Mouse (Mus musculus) limb, embryonic 13.5 days (tissue): ENCODE measurements around the gene Hdac9. TPM values are rescaled to one million over a fixed set of nuclear protein-coding genes. Genes with fewer than 3 reads are reported as not detected.

ENCODE experiments used
- ATAC-seq: fragments of 200-750 bp; cut with Nextera tagmentation; 2 replicates; pipeline ENCODE4 v1.8.0; 2017; ENCODE audit warnings: low read depth, moderate number of reproducible peaks, moderate TSS enrichment; ENCODE audit not compliant: low FRiP score
- H3K27ac ChIP-seq: fragments of 300-500 bp; sonication (generic); 2 replicates; pipeline ENCODE4 v1.5.1; 2015; ENCODE audit warnings: inconsistent platforms, mild to moderate bottlenecking, moderate library complexity
- H3K27me3 ChIP-seq: fragments of 300-500 bp; sonication (generic); 2 replicates; pipeline ENCODE4 v1.6.1; 2015; ENCODE audit warnings: mild to moderate bottlenecking, inconsistent platforms
- H3K36me3 ChIP-seq: fragments of 300-500 bp; sonication (generic); 2 replicates; pipeline ENCODE4 v1.6.1; 2015; ENCODE audit warnings: inconsistent platforms, mild to moderate bottlenecking, moderate library complexity
- H3K4me1 ChIP-seq: fragments of 300-500 bp; sonication (generic); 2 replicates; pipeline ENCODE4 v1.6.1; 2015; ENCODE audit warnings: inconsistent platforms
- H3K4me2 ChIP-seq: fragments of 300-500 bp; sonication (generic); replicated peaks from 2 replicates; pipeline ENCODE4 v1.6.1; 2015; ENCODE audit warnings: inconsistent platforms, mild to moderate bottlenecking, moderate library complexity
- H3K4me3 ChIP-seq: fragments of 300-500 bp; sonication (generic); 2 replicates; pipeline ENCODE4 v1.5.1; 2015; ENCODE audit warnings: moderate library complexity, mild to moderate bottlenecking, inconsistent platforms
- H3K9ac ChIP-seq: fragments of 300-500 bp; sonication (generic); 2 replicates; pipeline ENCODE4 v1.6.1; 2015; ENCODE audit warnings: mild to moderate bottlenecking, inconsistent platforms
- H3K9me3 ChIP-seq: fragments of 300-500 bp; sonication (generic); 2 replicates; pipeline ENCODE4 v1.6.1; 2016; ENCODE audit warnings: inconsistent platforms
- WGBS: fragments of 180-500 bp; shearing (Covaris S2); methylation state at CpG from one replicate; pipeline ENCODE4 v1.1.7; 2015; 5-methylcytosine and 5-hydroxymethylcytosine counted together
- polyA plus RNA-seq: library from polyadenylated mRNA; unstranded; fragments of >200 nt; fragmentation: Nextera tagmentation; extraction: Ambion mirVana; gene quantifications from 2 replicates; pipeline ENCODE4 v1.2.1, GENCODE M21; 2015

The Hdac9 gene
- polyA plus RNA-seq, 1 experiment from 2014 or later = 8.4 TPM

DNA sequence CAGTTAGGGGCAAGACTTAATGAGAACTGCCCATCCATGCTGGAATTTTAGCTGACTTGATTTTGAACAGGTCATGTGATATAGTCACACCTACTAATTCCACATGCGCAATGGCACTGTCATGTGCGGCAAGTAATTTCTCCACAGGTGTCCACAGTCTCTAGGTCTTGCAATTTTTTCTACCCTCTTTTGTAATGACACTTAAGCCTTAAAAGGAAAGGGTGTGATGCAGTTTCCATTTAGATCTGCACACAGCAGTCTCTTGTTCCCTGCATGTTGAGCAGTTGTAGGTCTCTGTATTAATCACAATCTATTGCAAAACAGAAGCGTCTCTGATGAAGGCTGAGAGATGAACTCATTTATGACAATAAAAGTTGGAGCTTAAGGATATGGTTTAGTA is 234.2 kb downstream of the Hdac9 start:
- 74% methylated on average over 3 of the region's 3 CpGs for WGBS
- Histone ChIP-seq H3K4me1 (peaks cover 27% of the 10 kb centered on the region), H3K4me3 (no peak overlapping the region), H3K27me3 (no peaks in the 10 kb centered on the region), H3K9ac (no peak overlapping the region), H3K9me3 (no peaks in the 10 kb centered on the region), H3K4me2 (peak overlapping the region; percentile 43; the same call in 1 of the 2 replicates), H3K27ac (no peak overlapping the region), H3K36me3 (no peaks in the 10 kb centered on the region)
- ATAC-seq = no peak

- no peak for ATAC-seq
- Histone ChIP-seq H3K27me3 (no peaks in the 10 kb centered on the region), H3K9me3 (no peaks in the 10 kb centered on the region), H3K4me2 (0 out of 2 replicates have a peak overlapping the region, but pooled peaks have one; percentile 30), H3K9ac (no peak overlapping the region), H3K27ac (peak overlapping the region; percentile 23; the same call in 1 of the 2 replicates), H3K36me3 (no peaks in the 10 kb centered on the region), H3K4me3 (no peak overlapping the region), H3K4me1 (peaks cover 27% of the 10 kb centered on the region)
- WGBS = 16% methylated on average over 5 of the region's 5 CpGs
These were observed 236.3 kb downstream of the Hdac9 start for GRCm38 (mm10) chr12:34680576-34680975.

DNA sequence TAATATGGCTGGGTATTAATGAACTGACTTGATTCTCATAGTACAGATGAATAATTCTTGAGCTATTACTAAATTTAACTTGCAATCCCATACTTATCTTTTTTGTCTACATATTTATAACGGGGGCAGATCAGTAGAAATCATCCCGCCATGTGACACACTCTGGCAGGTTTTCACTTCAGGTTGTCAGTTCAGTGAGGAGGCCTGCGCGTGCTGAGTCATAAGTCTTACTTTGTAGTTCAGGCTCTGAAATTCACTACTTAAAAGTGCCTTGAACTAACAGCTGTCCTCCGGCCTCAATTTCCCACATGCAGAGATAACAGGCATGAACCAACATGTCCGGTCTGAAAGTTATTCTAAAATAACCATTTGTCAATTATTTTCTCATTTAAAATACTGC is 239.8 kb downstream of the Hdac9 start:
- no peak overlapping the region for H3K27ac ChIP-seq
- peaks cover 9% of the 10 kb centered on the region for H3K4me1 ChIP-seq
- H3K4me2 ChIP-seq = no peak overlapping the region
- H3K9me3 ChIP-seq = no peaks in the 10 kb centered on the region
- no peak overlapping the region for H3K4me3 ChIP-seq
- no peaks in the 10 kb centered on the region for H3K36me3 ChIP-seq
- H3K9ac ChIP-seq = no peak overlapping the region
- no peak for ATAC-seq
- 77% methylated on average over 6 of the region's 6 CpGs for WGBS
- H3K27me3 ChIP-seq = no peaks in the 10 kb centered on the region

GRCm38 (mm10) chr12:34674235-34674634 is 242.7 kb downstream of the Hdac9 start:
- no peak overlapping the region for H3K9ac ChIP-seq
- no peak for ATAC-seq
- no peak overlapping the region for H3K4me3 ChIP-seq
- H3K4me1 ChIP-seq = no peaks in the 10 kb centered on the region
- WGBS = 75% methylated on average over 2 of the region's 2 CpGs
- H3K27me3 ChIP-seq = no peaks in the 10 kb centered on the region
- no peak overlapping the region for H3K27ac ChIP-seq
- H3K9me3 ChIP-seq = no peaks in the 10 kb centered on the region
- H3K4me2 ChIP-seq = no peak overlapping the region
- H3K36me3 ChIP-seq = no peaks in the 10 kb centered on the region

DNA sequence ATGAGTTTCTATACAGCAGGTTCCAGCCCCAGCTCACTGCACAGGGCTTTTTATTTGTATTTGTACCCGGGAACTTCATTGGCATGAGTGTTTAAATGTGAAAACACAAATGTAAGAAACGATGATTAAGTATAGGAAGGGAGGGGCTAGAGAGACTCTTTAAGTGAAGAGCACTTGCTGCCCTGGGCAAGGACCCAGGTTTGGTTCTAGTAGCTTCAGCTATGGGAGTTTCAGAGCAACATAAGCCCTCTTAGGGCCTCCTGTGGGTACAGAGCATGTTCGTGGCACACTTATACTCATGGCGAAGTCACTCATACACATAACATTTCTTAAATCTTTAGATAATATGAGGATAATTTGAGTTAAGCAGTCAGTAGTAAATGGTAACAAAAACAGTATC is 243.4 kb downstream of the Hdac9 start:
- no peak overlapping the region for H3K4me3 ChIP-seq
- H3K27me3 ChIP-seq = no peaks in the 10 kb centered on the region
- no peaks in the 10 kb centered on the region for H3K9me3 ChIP-seq
- H3K4me2 ChIP-seq = no peak overlapping the region
- H3K27ac ChIP-seq = no peak overlapping the region
- WGBS = 84% methylated on average over 4 of the region's 4 CpGs
- H3K36me3 ChIP-seq = no peaks in the 10 kb centered on the region
- no peaks in the 10 kb centered on the region for H3K4me1 ChIP-seq
- H3K9ac ChIP-seq = no peak overlapping the region
- no peak for ATAC-seq

DNA sequence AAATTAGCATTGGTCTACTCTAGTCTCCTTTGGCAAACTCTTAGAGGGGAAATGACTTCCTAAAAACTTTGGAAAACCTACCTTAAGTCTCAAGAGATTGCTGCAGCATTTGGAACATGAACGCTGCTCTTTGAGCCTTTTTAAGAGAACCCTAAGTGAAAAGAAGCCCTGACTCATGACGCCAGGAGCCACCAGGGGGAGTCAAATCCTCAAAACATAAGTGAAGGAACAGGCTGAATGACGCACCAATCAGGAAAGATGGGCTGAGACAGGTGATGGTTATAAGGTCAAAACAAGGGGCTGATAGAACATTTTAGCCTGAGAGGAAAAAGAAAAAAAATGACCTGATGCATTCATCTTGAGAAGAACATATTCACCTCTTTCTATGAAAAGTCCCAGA is 252.1 kb downstream of the Hdac9 start:
- H3K9ac ChIP-seq = no peak overlapping the region
- 0 out of 2 replicates have a peak, but pooled peaks cover 5% of the 10 kb centered on the region for H3K27me3 ChIP-seq
- no peak overlapping the region for H3K27ac ChIP-seq
- H3K4me3 ChIP-seq = no peak overlapping the region
- WGBS = 5% methylated on average over 3 of the region's 3 CpGs
- no peak; the same call in 1 of the 2 replicates for ATAC-seq
- no peaks in the 10 kb centered on the region for H3K36me3 ChIP-seq
- no peak overlapping the region for H3K4me2 ChIP-seq
- H3K9me3 ChIP-seq = no peaks in the 10 kb centered on the region
- H3K4me1 ChIP-seq = peaks cover 9% of the 10 kb centered on the region

DNA sequence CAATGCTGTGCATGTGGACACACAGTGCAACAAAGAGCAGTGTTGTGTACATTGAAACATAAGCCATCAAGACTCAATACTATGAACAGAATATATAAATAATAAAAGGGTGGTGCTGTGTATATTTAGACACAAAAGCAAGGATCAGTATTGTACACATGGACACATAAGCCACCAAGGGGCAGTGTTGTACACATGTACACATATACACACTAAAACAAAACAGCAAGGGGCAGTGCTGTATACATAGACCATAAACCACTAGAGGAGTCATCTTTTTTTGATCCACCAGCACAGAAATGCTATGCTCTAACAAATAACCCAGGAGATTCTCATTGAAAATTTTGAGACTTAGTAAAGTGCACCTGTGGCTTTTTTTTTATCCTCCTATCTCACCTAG is 255.5 kb downstream of the Hdac9 start:
- H3K9ac ChIP-seq = no peak overlapping the region
- 0 out of 2 replicates have a peak, but pooled peaks cover 5% of the 10 kb centered on the region for H3K27me3 ChIP-seq
- ATAC-seq = no peak; the same call in 1 of the 2 replicates
- H3K4me2 ChIP-seq = no peak overlapping the region
- H3K27ac ChIP-seq = no peak overlapping the region
- no peaks in the 10 kb centered on the region for H3K9me3 ChIP-seq
- no peaks in the 10 kb centered on the region for H3K36me3 ChIP-seq
- peaks cover 20% of the 10 kb centered on the region for H3K4me1 ChIP-seq
- H3K4me3 ChIP-seq = no peak overlapping the region

DNA sequence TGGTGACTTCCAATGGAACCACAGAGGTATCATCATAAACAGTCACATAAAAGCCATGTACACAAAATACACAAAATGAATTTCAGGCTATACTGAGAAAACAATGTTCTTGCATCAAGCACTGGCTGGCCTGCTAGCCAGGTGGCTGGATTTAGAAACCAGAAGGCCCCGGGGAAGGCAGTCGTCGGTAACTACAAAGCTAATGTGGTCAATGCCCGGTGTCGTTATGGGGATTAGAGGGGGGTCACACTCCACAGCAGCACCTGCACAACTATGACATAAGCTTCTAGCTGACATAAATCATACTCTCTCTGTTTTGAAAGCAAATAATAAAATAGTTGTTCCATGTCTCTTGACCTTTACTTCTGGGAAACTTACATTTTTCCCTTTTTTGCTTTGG is 256.9 kb downstream of the Hdac9 start:
- Histone ChIP-seq H3K4me3 (no peak overlapping the region), H3K4me1 (peaks cover 20% of the 10 kb centered on the region), H3K9me3 (no peaks in the 10 kb centered on the region), H3K36me3 (no peaks in the 10 kb centered on the region), H3K27ac (no peak overlapping the region), H3K27me3 (0 out of 2 replicates have a peak, but pooled peaks cover 5% of the 10 kb centered on the region), H3K9ac (no peak overlapping the region), H3K4me2 (no peak overlapping the region)
- ATAC-seq = no peak
- WGBS = 4% methylated on average over 5 of the region's 5 CpGs

DNA sequence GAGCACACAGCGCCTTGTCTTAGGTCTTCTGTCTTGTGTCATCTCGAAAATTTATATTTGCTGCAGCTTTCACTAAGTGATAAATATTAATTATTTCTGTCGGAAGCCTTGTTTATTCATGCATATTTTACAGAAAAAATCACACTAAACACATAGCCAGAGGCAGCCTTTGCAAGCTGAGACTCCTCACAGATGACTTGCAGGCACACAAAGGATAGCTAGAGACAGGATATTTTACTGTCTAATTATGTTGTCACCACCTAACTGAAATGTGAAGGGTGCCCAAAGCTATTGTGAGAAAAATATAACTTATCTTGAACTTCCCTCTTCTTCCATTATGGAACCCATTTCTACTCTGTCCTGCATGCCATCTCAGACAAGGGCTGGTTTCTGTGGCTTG is 258.3 kb downstream of the Hdac9 start:
- Histone ChIP-seq H3K4me2 (no peak overlapping the region), H3K9ac (no peak overlapping the region), H3K4me1 (peaks cover 22% of the 10 kb centered on the region), H3K27me3 (0 out of 2 replicates have a peak, but pooled peaks cover 5% of the 10 kb centered on the region), H3K4me3 (no peak overlapping the region), H3K9me3 (no peaks in the 10 kb centered on the region), H3K36me3 (no peaks in the 10 kb centered on the region), H3K27ac (no peak overlapping the region)
- no peak for ATAC-seq
- WGBS = 35% methylated on average over 3 of the region's 3 CpGs

- Histone ChIP-seq H3K4me3 (0 out of 2 replicates have a peak overlapping the region, but pooled peaks have one; percentile 10), H3K9me3 (no peaks in the 10 kb centered on the region), H3K27me3 (0 out of 2 replicates have a peak, but pooled peaks cover 5% of the 10 kb centered on the region), H3K4me1 (peaks cover 25% of the 10 kb centered on the region), H3K4me2 (peak overlapping the region; percentile 46), H3K27ac (no peak overlapping the region), H3K9ac (0 out of 2 replicates have a peak overlapping the region, but pooled peaks have one; percentile 1), H3K36me3 (no peaks in the 10 kb centered on the region)
- 23% methylated on average over 6 of the region's 6 CpGs for WGBS
- peak; percentile 66; the same call in 1 of the 2 replicates for ATAC-seq
These were observed 258.8 kb downstream of the Hdac9 start for GRCm38 (mm10) chr12:34658119-34658518.

- no peak for ATAC-seq
- no peak overlapping the region for H3K27ac ChIP-seq
- no peaks in the 10 kb centered on the region for H3K36me3 ChIP-seq
- H3K27me3 ChIP-seq = no peaks in the 10 kb centered on the region; the same call in 1 of the 2 replicates
- 17% methylated on average over 3 of the region's 3 CpGs for WGBS
- H3K9me3 ChIP-seq = no peaks in the 10 kb centered on the region
- no peak overlapping the region for H3K9ac ChIP-seq
- no peak overlapping the region for H3K4me3 ChIP-seq
- peaks cover 15% of the 10 kb centered on the region for H3K4me1 ChIP-seq
- no peak overlapping the region for H3K4me2 ChIP-seq
These were observed 263.3 kb downstream of the Hdac9 start for GRCm38 (mm10) chr12:34653615-34654014.

DNA sequence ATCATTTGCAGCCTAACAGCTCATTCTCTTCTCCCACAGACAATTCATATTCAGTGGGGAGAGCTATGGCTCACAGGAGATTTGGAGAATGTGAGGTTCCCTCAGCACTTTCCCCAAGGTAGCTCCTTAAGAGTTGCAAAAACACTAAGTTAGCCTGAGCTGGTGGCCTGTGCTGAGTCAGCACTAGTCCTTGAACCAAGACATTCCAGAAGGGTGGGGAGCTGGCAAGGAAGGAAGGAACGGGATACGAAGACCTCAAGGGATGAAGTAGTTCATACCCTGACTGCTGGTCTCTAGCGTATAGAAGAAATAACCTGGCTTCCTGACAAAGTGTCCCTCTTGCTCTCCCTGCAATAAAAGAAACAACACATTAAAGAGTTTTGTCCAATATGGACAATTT is 268.1 kb downstream of the Hdac9 start:
- ATAC-seq = no peak
- no peak overlapping the region for H3K27ac ChIP-seq

DNA sequence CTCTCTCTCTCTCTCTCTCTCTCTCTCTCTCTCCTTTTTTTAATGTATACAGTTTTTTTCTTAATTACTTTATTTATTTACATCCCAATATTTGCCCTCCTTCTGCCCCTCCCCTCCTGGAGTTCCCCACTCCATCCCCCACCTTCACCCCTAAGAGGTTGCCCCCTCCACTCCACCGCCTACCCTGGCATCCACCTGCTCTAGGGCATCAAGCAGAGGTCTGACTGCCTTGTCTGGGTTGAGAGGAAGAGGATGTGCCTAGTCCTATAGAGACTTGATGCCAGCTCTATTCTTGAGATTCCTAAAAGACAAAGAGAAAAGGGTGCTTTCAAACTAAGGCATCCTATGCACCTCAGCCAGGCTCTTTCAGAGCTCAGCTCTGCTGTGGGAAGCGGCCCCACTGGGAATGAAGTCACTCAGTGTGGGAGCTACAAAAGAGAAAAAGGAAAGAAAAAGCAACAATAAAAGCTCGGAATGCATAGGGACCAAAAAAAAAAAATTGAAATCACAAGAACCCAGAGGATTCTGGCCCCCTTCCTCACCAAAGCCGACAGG is 275.1 kb downstream of the Hdac9 start:
- no peak for ATAC-seq
- peaks cover 11% of the 10 kb centered on the region; the same call in 1 of the 2 replicates for H3K4me1 ChIP-seq
- H3K4me3 ChIP-seq = no peak overlapping the region
- WGBS = 67% methylated on average over 4 of the region's 4 CpGs
- no peaks in the 10 kb centered on the region for H3K27me3 ChIP-seq
- H3K4me2 ChIP-seq = no peak overlapping the region
- no peak overlapping the region for H3K9ac ChIP-seq
- no peaks in the 10 kb centered on the region for H3K36me3 ChIP-seq
- no peak overlapping the region for H3K27ac ChIP-seq
- H3K9me3 ChIP-seq = no peaks in the 10 kb centered on the region

More for the DNA sequence above, 268.1 kb downstream of the Hdac9 start:
- no peak overlapping the region for H3K4me3 ChIP-seq
- H3K4me1 ChIP-seq = peaks cover 5% of the 10 kb centered on the region
- no peak overlapping the region for H3K4me2 ChIP-seq
- H3K36me3 ChIP-seq = no peaks in the 10 kb centered on the region
- no peak overlapping the region for H3K9ac ChIP-seq
- no peaks in the 10 kb centered on the region for H3K9me3 ChIP-seq
- 54% methylated on average over 3 of the region's 3 CpGs for WGBS
- no peaks in the 10 kb centered on the region; the same call in 1 of the 2 replicates for H3K27me3 ChIP-seq
